Mouse (Mus musculus): ENCODE results near the gene Sh3bgrl2. TPM values are rescaled to one million over a fixed set of nuclear protein-coding genes. Genes with fewer than 3 reads are reported as not detected.

Sh3bgrl2 gene
- total RNA-seq, 2 experiments from 2014 or later: 0.51 to 1.1 TPM

DNA sequence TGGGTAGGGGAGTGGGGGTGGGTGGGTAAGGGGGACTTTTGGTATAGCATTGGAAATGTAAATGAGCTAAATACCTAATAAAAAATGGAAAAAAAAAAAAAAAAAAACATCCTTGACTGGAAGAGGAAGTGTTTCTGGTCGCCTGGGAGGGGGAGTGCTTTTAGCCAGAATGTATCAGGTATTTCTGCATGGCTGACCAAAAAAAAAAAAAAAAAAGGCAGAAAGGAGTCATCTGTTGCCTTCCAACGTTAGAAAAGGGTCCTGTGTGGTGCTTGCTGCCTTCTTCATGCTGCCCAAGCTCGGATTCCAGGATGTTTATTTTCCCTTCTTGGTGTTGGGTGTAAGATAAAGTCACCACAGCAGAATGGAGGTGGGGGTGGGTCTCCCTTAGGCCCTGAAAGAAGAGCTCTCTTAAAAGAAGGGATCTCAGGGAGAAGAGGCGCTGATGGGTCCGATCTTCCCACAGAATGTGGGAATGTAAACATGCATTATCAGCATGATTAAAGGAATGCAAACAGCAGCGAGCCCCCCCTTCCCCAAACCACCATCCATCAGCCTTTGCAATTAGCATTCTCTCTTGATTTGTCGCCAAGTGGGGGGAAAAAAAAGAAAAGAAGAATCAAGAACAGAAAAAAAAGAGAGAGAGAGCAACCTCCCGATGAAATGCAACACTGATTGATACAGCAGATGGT lies 109.0 kb downstream of the Sh3bgrl2 start:
- Histone ChIP-seq H3K4me3 (no peak overlapping the region), H3K27ac (no peak overlapping the region)
- no peak for DNase-seq
- intact Hi-C loops (cut with DNase I): no loop called here
- TF ChIP-seq CTCF (IDR thresholded peaks at IDR 0.05): no peak

DNA sequence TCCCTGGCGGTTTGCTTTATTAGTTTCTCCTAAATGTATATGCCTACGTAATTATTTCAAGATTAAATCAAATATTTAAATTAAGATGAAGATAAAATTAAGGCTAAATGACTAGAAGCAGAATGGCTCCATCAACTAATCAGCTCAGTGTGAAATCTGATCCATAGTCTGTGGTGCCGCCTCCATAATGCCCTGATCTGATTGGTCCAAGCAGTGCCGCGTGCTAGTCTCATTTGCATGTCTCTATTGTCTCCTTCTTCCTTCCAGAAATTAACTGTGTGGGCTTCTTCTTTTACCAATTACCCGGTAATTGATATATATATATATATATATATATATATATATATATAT lies 109.5 kb downstream of the Sh3bgrl2 start:
- DNase-seq: no peak
- H3K27ac ChIP-seq: no peak overlapping the region
- intact Hi-C loops (cut with DNase I): no loop called here
- no peak for TF ChIP-seq CTCF (IDR thresholded peaks at IDR 0.05)
- H3K4me3 ChIP-seq: no peak overlapping the region

DNA sequence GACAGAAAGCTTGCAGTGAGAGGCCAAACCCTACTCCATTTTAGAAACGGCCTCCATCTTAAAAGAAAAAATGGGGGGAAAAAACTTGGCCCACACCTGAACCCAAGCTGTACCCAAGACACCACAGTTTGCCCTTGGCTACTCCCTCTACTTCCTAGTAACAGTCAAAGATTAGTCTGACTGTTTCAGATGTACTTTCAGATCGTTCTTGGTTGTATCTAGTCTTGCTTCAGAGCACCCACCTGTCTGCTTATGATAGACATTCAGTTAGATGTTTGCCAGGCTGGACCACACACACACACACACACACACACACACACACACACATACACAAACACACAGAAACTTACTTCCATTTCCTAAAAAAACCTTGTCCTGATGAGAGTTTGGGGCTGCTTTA lies 111.0 kb downstream of the Sh3bgrl2 start:
- no peak for TF ChIP-seq CTCF (IDR thresholded peaks at IDR 0.05)
- DNase-seq: no peak
- intact Hi-C loops (cut with DNase I): no loop called here
- no peak overlapping the region for H3K4me3 ChIP-seq
- no peak overlapping the region for H3K27ac ChIP-seq

DNA sequence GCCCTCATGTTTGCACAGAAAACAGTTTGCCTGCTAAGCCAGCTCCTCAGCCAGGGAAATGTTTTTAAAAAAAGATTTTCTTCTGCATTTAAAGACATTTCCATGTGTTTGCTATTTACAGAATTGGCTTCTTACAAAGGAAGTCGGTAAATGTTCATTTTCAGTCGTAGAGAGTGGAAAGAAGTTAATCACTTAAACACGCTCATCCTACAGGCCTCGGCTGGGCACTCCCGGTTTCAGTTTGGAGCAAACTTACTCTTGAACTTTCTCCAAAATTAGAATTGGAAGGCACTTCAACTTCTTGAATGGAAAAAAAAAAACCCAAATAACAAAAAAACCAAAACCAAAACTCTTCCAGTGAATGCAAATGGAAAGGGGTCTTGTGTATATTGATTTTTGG lies 113.7 kb downstream of the Sh3bgrl2 start:
- intact Hi-C loops (cut with DNase I): no loop called here
- TF ChIP-seq CTCF (IDR thresholded peaks at IDR 0.05): no peak

DNA sequence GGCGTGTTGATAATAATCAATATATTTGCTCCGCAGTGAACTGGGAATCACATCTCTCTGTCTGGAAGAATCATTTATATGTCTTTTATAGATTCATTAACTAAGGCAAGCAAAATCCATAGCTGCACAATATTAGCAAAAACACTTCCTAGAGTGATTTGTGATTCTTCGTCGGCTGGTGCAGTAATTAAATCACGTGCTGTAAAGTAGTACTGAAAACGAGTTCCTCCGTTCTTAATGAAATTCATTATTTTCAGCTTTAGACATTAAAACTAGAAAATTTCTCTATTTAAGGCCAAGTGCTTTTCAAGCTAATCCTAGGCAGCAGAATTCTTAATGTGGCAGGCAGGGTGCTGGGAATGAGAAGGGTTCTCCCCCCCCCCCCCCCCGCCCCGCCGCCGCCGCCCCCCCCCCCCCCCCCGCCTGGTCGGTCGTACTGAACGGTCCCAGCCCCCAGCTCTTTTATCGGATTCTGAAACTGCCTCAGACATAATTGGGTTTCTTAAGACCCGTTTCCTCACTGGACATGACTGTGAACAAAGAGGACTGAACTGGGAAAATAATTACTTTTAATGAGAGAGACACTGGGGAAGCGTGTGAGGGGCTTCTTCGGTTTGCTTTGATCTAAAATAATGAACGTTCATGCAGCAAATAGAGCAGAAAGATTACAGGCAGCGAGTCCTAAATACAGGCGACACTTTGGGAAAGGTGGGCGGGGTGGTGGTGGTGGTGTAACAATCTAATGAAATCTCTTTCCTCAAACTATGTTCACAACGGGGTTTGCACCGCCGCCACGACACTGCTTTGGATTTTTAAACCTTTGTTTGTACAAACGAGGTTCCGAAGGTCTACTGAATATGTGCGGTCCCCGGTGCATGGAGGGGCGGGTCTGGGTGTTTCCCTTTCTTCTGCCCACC lies 116.1 kb downstream of the Sh3bgrl2 start:
- peak overlapping the region; percentile 58 for H3K4me3 ChIP-seq
- no peak for DNase-seq
- intact Hi-C loops (cut with DNase I): no loop called here
- H3K27ac ChIP-seq: no peak overlapping the region
- no peak for TF ChIP-seq CTCF (IDR thresholded peaks at IDR 0.05)

More for the DNA sequence above, 113.7 kb downstream of the Sh3bgrl2 start:
- Histone ChIP-seq H3K4me3 (no peak overlapping the region), H3K27ac (0 out of 2 replicates have a peak overlapping the region, but pooled peaks have one; percentile 16)
- DNase-seq: no peak

DNA sequence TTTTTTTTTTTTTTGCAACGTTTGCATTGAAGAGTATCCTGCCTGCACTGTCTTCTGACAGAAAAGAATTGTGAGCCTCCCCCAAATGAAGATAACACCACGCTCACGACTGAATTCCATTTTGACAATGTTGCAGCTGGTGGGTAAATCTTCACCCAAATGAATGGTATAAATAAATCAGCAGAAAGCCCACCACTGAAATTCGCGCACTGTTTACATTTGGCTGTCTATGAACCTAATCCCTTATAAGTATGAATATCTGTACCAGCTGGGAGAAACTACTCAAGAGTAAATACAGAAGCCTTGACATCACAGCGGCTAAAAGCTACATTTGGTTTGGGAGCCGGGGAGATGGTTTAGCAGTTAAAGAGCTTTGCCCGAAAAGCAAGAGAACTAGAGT lies 116.8 kb downstream of the Sh3bgrl2 start:
- no peak for DNase-seq
- TF ChIP-seq CTCF (IDR thresholded peaks at IDR 0.05): no peak
- Histone ChIP-seq H3K4me3 (no peak overlapping the region; the same call in 1 of the 2 replicates), H3K27ac (no peak overlapping the region)
- intact Hi-C loops (cut with DNase I): no loop called here

DNA sequence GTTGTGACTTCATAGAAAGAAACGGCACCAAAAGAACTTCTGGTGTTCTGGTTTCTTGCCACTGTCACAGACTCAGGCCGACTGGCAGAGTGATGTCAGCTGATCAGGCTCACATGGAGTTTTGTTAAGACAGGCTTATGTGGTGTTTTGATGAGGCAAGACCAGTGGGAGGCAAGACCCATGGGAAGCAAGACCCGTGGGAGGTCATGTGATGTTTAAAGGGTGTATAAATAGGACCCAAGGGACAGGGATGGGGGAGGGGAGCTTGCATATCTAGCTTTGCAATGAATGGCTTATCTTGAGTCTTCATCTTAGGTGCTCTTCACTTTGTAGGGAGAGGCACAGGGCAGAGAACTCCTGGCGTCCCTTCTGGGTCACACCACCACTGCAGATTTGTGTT lies 118.9 kb downstream of the Sh3bgrl2 start:
- Histone ChIP-seq H3K27ac (no peak overlapping the region), H3K4me3 (no peak overlapping the region)
- no peak for TF ChIP-seq CTCF (IDR thresholded peaks at IDR 0.05)
- no peak for DNase-seq
- intact Hi-C loops (cut with DNase I): no loop called here

DNA sequence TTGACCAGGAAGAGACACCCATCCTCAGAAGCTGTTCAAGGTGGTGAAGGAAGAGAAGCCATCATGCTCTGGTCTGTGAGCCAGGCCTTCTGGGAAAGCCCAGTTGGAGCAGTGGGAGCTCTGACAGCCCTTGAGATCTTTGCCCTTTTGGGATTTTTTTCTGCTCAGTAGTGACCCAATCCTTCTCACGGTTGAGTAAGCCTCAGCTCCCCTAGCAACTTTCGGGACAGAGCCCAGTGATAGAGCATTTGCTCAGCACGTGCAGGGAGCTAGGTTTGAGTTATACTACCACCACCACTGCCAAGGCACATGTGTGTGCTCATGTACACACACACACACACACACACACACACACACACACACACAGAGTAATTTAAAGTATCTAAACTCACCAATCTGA lies 131.5 kb downstream of the Sh3bgrl2 start:
- no peak overlapping the region for H3K4me3 ChIP-seq
- intact Hi-C loops (cut with DNase I): no loop called here
- DNase-seq: no peak
- H3K27ac ChIP-seq: no peak overlapping the region
- TF ChIP-seq CTCF (IDR thresholded peaks at IDR 0.05): no peak

DNA sequence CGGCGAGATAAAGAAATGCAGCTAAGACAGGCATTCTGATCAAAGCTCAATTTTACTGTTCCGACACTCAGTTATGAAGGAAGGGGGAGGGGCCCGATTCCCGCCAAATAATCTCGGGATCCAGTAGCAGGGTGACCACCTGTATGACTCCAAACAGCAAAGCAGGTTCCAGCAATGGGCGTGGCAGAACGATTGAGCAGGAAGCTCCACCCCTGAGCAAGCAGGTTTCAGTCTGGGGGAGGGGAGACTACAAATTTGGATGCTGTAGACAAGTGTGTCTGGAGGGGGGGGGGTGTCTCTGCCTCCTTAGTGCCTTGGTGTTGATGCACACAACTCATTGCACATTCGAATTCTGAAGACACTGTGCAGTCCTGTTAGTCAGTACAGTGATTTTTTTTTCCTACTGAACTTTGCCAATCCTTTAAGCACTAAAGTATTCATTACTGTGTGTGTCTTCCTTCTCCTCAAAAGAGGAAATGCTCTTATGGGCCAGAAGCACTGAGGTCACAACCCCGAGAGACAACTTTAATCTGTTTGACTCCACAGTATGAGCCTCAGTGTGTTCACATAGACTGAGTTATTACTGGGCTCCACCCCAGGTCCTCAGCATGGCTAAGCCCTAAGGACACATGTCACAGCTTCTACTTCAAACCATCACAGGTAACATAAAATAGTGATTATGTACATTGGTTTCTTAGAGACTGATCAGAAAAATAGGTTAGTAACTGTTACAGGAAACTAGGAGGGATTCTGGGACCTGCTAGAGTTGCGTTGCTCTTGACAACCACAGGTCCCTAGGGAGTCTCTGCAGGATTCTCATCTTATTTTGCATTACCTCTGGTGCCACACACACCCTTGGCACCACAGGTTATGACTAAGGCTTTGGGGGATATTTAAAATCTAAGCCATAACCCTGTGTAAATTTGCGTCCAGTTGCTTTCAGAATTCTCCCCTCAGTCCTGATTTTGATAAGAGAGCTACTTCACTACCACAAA lies 133.8 kb downstream of the Sh3bgrl2 start:
- TF ChIP-seq CTCF (IDR thresholded peaks at IDR 0.05): no peak
- DNase-seq: no peak
- no peak overlapping the region for H3K4me3 ChIP-seq
- H3K27ac ChIP-seq: no peak overlapping the region
- intact Hi-C loops (cut with DNase I): no loop called here

DNA sequence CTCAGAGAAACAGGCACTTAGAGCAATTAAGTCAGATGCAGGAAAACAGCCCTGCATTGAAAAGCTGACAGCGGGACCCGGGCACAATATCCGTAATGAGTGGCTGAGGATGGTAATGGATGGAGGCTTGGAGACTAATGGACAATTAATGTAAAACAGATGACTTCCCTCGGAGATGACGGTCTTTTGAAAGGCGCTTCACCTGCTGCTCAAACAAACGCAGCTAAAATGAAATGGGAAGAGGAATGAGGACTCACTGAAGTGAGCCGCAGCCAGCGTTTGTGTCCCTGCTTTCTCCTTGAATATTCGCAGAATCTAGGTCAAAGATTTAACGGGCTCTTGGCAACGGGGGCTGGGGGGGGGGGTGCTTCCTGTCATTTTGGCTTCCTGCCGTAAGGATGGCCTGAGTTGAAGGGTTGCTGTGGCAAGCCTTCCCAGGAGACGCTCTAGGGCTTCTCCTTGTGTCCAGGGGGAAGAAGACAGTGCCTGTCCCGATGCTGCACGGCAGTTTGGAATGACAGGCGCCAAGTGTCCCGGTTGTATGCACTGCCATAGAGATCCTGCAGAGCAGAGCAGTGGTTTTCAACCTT lies 138.5 kb downstream of the Sh3bgrl2 start:
- intact Hi-C loops (cut with DNase I): no loop called here

DNA sequence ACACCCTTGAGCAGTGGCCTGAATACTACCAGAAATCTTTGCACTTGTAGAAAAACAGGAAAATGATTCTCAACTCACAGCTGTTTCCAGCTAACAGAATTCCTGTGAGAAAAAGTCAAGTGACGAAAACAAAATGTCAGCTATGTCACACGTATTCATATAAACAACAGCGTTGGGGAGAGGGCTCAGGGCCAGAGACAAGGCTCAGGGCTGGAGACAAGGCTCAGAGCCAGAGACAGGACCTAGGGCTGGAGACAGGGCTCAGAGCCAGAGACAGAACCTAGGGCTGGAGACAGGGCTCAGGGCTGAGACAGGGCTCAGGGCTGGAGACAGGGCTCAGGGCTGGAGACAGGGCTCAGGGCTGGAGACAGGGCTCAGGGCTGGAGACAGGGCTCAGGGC lies 139.8 kb downstream of the Sh3bgrl2 start:
- no peak for DNase-seq
- no peak overlapping the region for H3K4me3 ChIP-seq
- TF ChIP-seq CTCF (IDR thresholded peaks at IDR 0.05): no peak
- H3K27ac ChIP-seq: no peak overlapping the region
- intact Hi-C loops (cut with DNase I): no loop called here

More for the DNA sequence above, 138.5 kb downstream of the Sh3bgrl2 start:
- Histone ChIP-seq H3K27ac (no peak overlapping the region), H3K4me3 (peak overlapping the region; percentile 55)
- DNase-seq: peak; percentile 21
- no peak for TF ChIP-seq CTCF (IDR thresholded peaks at IDR 0.05)

Other genes with a start within 250 kb of the Sh3bgrl2 start
- gene Lca5, start 107.2 kb upstream of the Sh3bgrl2 start, total RNA-seq (2021): 1 to 10 TPM; 1.4 to 3.0 TPM

Data from gastrocnemius, adult 2 months (tissue).